Mouse (Mus musculus) heart, postnatal 0 days (tissue): ENCODE results near the gene Zc3h14. TPM values are rescaled to one million over a fixed set of nuclear protein-coding genes. Genes with fewer than 3 reads are reported as not detected.

Experiments used
- ATAC-seq: fragments of 200-750 bp; cut with Nextera tagmentation; 2 replicates; pipeline ENCODE4 v1.8.0; 2017; ENCODE audit warnings: low read depth, moderate number of reproducible peaks, moderate library complexity; ENCODE audit not compliant: insufficient read depth
- DNase-seq: peaks from one replicate; pipeline ENCODE4 v3.0.0-alpha.2; 2016; ENCODE audit warnings: low spot score
- H3K27ac ChIP-seq: fragments of 300-500 bp; sonication (generic); 2 replicates; pipeline ENCODE4 v1.5.1; 2014; ENCODE audit warnings: low read depth, mild to moderate bottlenecking
- H3K27me3 ChIP-seq: fragments of 300-500 bp; sonication (generic); 2 replicates; pipeline ENCODE4 v1.6.1; 2014; ENCODE audit warnings: low read length, mixed read lengths; ENCODE audit not compliant: control insufficient read depth, insufficient read depth
- H3K36me3 ChIP-seq: fragments of 300-500 bp; sonication (generic); replicated peaks from 2 replicates; pipeline ENCODE4 v1.6.1; 2014; ENCODE audit warnings: low read length, mixed read lengths; ENCODE audit not compliant: control insufficient read depth, insufficient read depth
- H3K4me1 ChIP-seq: fragments of 300-500 bp; sonication (generic); 2 replicates; pipeline ENCODE4 v1.6.1; 2014; ENCODE audit warnings: antibody characterized with exemption; ENCODE audit not compliant: control insufficient read depth, insufficient read depth
- H3K4me2 ChIP-seq: fragments of 300-500 bp; sonication (generic); 2 replicates; pipeline ENCODE4 v1.6.1; 2014; ENCODE audit warnings: low read depth, mild to moderate bottlenecking, low read length, moderate library complexity
- H3K4me3 ChIP-seq: fragments of 300-500 bp; sonication (generic); 2 replicates; pipeline ENCODE4 v1.5.1; 2014; ENCODE audit warnings: low read depth, low read length
- H3K9ac ChIP-seq: fragments of 300-500 bp; sonication (generic); replicated peaks from 2 replicates; pipeline ENCODE4 v1.6.1; 2014; ENCODE audit warnings: low read depth, low read length, mixed read lengths
- H3K9me3 ChIP-seq: fragments of 300-500 bp; sonication (generic); replicated peaks from 2 replicates; pipeline ENCODE4 v1.6.1; 2016; ENCODE audit warnings: low read length; ENCODE audit not compliant: control insufficient read depth
- CTCF ChIP-seq: IDR thresholded peaks from 2 replicates; pipeline ENCODE4 v1.5.1; 2016; ENCODE audit warnings: antibody characterized with exemption, control low read depth, low read depth
- EP300 ChIP-seq: IDR thresholded peaks from 2 replicates; pipeline ENCODE4 v1.6.1; 2016; ENCODE audit warnings: antibody characterized with exemption, low read depth
- WGBS: fragments of 180-500 bp; shearing (Covaris S2); extraction: QIAGEN DNeasy Blood & Tissue Kit; methylation state at CpG from one replicate; pipeline ENCODE4 v1.1.7; 2014; 5-methylcytosine and 5-hydroxymethylcytosine counted together
- polyA plus RNA-seq: library from polyadenylated mRNA; unstranded; fragments of >200 nt; fragmentation: Nextera tagmentation; extraction: Ambion mirVana; gene quantifications from 2 replicates; pipeline ENCODE4 v1.2.1, GENCODE M21; 2015
- total RNA-seq: library from RNA; depleted of rRNA; stranded (reverse); fragments of >200 nt; gene quantifications from 2 replicates; pipeline ENCODE4 v1.2.3, GENCODE M21; 2014; ENCODE audit warnings: low replicate concordance

Gene Zc3h14
- total and polyA plus RNA-seq, 2 experiments from 2014 or later, result 64.4 to 73.1 TPM

DNA sequence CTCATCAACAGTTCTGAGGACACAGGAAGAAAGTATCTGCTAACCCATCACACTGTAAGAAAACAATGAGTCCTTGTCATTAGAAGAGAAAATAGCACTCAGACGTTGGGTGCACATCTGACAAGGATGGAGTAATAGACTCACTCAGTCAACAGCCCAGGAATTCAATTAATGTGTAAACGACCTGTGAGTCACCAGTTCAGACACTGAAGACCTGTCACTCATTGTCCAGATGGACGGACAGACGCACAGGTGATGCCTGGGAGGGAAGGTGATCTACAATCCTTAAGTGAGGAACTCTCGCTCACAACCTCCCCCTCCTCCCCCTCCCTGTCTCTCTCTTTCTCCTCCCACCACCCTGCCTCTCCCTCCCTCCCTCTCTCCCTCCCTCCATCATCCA is 21.8 kb upstream of the Zc3h14 start:
- Histone ChIP-seq H3K36me3 (no peaks in the 10 kb centered on the region), H3K9ac (no peak overlapping the region), H3K27ac (no peak overlapping the region), H3K4me3 (no peak overlapping the region), H3K4me1 (peaks cover 22% of the 10 kb centered on the region), H3K27me3 (no peaks in the 10 kb centered on the region), H3K9me3 (no peaks in the 10 kb centered on the region), H3K4me2 (no peak overlapping the region)
- ATAC-seq, result no peak
- no peak for DNase-seq
- no peak for TF ChIP-seq CTCF
- TF ChIP-seq EP300, result no peak
- WGBS, result 61% methylated on average over 5 of the region's 5 CpGs

- no peak for DNase-seq
- no peaks in the 10 kb centered on the region for H3K9me3 ChIP-seq
- TF ChIP-seq EP300 (no peak), CTCF (no peak)
- H3K36me3 ChIP-seq, result no peaks in the 10 kb centered on the region
- H3K4me2 ChIP-seq, result no peak overlapping the region
- H3K27ac ChIP-seq, result no peak overlapping the region
- H3K9ac ChIP-seq, result no peak overlapping the region
- WGBS, result 79% methylated on average over 7 of the region's 7 CpGs
- H3K4me3 ChIP-seq, result no peak overlapping the region
- H3K4me1 ChIP-seq, result 0 out of 2 replicates have a peak, but pooled peaks cover 12% of the 10 kb centered on the region
- H3K27me3 ChIP-seq, result no peaks in the 10 kb centered on the region
- no peak for ATAC-seq
Observed at GRCm38 (mm10) chr12:98726078-98726477, 20.7 kb upstream of the Zc3h14 start.

DNA sequence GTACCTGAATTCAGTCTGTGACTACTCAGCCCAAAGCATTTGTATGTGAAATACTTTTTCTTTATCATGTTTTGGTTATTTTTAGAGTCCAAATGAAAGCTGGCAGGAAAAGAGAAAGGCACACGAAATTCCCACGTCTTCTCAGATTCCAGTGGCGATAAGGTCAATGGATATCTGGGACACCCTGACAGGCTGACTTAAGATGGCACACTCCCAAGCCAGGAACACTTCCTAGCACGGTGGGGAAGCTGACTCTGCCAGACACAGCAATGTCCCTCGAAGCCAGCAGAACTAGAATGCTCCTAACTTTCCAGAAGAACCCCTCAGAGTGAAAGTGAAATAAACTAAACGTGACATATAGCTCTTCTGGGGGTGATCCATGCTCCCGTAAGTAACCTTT is 19.6 kb upstream of the Zc3h14 start:
- no peak for ATAC-seq

GRCm38 (mm10) chr12:98730682-98731081 is 16.1 kb upstream of the Zc3h14 start:
- no peak for ATAC-seq
- WGBS, result 87% methylated on average over 11 of the region's 11 CpGs
- no peak overlapping the region for H3K27ac ChIP-seq
- no peaks in the 10 kb centered on the region for H3K9me3 ChIP-seq
- H3K9ac ChIP-seq, result no peak overlapping the region
- no peak for DNase-seq
- no peaks in the 10 kb centered on the region for H3K27me3 ChIP-seq
- no peak overlapping the region for H3K4me2 ChIP-seq
- no peaks in the 10 kb centered on the region; the same call in 1 of the 2 replicates for H3K36me3 ChIP-seq
- H3K4me1 ChIP-seq, result peaks cover 20% of the 10 kb centered on the region
- H3K4me3 ChIP-seq, result no peak overlapping the region
- no peak for TF ChIP-seq EP300

More for the DNA sequence above, 19.6 kb upstream of the Zc3h14 start:
- no peak overlapping the region for H3K27ac ChIP-seq
- H3K4me1 ChIP-seq, result 0 out of 2 replicates have a peak, but pooled peaks cover 7% of the 10 kb centered on the region
- H3K9me3 ChIP-seq, result no peaks in the 10 kb centered on the region
- H3K27me3 ChIP-seq, result no peaks in the 10 kb centered on the region
- DNase-seq, result no peak
- TF ChIP-seq CTCF, result no peak
- TF ChIP-seq EP300, result no peak
- H3K36me3 ChIP-seq, result no peaks in the 10 kb centered on the region; the same call in 1 of the 2 replicates
- H3K9ac ChIP-seq, result no peak overlapping the region; the same call in 1 of the 2 replicates
- WGBS, result 40% methylated on average over 7 of the region's 7 CpGs
- no peak overlapping the region for H3K4me2 ChIP-seq
- H3K4me3 ChIP-seq, result no peak overlapping the region

DNA sequence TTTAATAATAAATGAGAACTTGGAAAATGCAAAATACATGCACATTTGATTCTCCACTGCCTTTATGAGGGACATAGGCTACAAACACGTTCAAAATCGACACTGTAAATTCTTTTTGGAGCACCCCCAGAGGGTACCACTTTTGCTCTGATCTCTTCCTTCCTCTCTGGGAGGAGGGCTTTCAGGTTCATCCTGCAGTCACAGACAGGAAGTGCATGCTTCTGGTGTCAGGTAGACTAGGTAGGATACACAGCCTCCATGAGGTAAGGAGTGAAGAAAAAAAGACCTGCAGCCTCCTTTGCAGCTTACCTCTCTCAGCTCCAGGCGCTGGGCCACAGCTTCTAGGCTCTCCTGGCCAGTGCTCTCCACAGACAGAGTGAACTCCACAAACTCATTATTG is 13.6 kb upstream of the Zc3h14 start:
- Histone ChIP-seq H3K9me3 (no peaks in the 10 kb centered on the region), H3K36me3 (no peaks in the 10 kb centered on the region; the same call in 1 of the 2 replicates), H3K9ac (no peak overlapping the region), H3K4me1 (peaks cover 22% of the 10 kb centered on the region), H3K27ac (no peak overlapping the region), H3K27me3 (no peaks in the 10 kb centered on the region), H3K4me2 (peak overlapping the region; percentile 78), H3K4me3 (no peak overlapping the region)
- DNase-seq (no peak), ATAC-seq (no peak)
- 63% methylated on average over 3 of the region's 3 CpGs for WGBS
- TF ChIP-seq EP300, result no peak
- no peak for TF ChIP-seq CTCF

DNA sequence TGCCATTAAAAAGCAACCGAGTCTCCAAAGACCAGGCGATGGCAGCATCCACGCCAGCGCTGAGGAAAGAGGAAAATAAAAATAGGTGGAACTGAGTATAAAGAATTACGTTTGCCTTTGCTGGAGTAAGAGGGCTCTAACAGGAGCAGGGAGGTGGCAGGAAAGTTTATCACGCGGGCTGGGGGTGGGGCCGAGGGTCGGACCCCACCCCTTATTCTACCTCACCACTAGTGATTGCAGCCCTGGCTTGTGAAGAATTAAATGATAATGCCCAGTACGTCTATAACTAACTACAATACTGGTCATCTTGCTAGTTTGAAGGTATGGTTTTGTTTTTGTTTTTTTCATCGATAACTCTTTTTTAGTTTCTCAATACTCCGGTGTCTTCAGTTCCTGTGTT is 13.0 kb upstream of the Zc3h14 start:
- Histone ChIP-seq H3K36me3 (no peaks in the 10 kb centered on the region; the same call in 1 of the 2 replicates), H3K4me1 (peaks cover 24% of the 10 kb centered on the region), H3K4me3 (peak overlapping the region; percentile 68), H3K9me3 (no peaks in the 10 kb centered on the region), H3K9ac (peak overlapping the region; percentile 57), H3K4me2 (peak overlapping the region; percentile 78), H3K27ac (no peak overlapping the region), H3K27me3 (no peaks in the 10 kb centered on the region)
- no peak for TF ChIP-seq EP300
- TF ChIP-seq CTCF, result no peak
- DNase-seq (no peak), ATAC-seq (no peak)
- WGBS, result 21% methylated on average over 12 of the region's 12 CpGs
